Mouse (Mus musculus) C2C12 (cell line): Measurements from ENCODE around the gene Cd19. TPM values are rescaled to one million over a fixed set of nuclear protein-coding genes. Genes with fewer than 3 reads are reported as not detected.

Source experiments
- H3K27me3 ChIP-seq: one replicate; pipeline ENCODE4 v1.6.1; 2011; ENCODE audit not compliant: control insufficient read depth, insufficient read depth, insufficient read length
- H3K36me3 ChIP-seq: one replicate; pipeline ENCODE4 v1.6.1; 2011; ENCODE audit not compliant: control insufficient read depth, insufficient read depth
- H3K4me3 ChIP-seq: one replicate; pipeline ENCODE4 v1.5.1; 2011; ENCODE audit warnings: mild to moderate bottlenecking, control low read depth; ENCODE audit not compliant: poor library complexity, insufficient read depth, severe bottlenecking
- H3K79me2 ChIP-seq: one replicate; pipeline ENCODE4 v1.6.1; 2011; ENCODE audit not compliant: control insufficient read depth, insufficient read depth
- H3K79me3 ChIP-seq: one replicate; pipeline ENCODE4 v1.6.1; 2011; ENCODE audit warnings: low read depth, control low read depth
- H3ac ChIP-seq: one replicate; pipeline ENCODE3; 2011; ENCODE audit warnings: low read depth; ENCODE audit not compliant: control insufficient read depth, insufficient read length
- CEBPB ChIP-seq: IDR thresholded peaks from one replicate; pipeline ENCODE4 v1.6.1; 2011; ENCODE audit warnings: low read depth, mild to moderate bottlenecking, control low read depth, moderate library complexity
- CTCF ChIP-seq: IDR thresholded peaks from one replicate; pipeline ENCODE4 v1.5.1; 2011; ENCODE audit not compliant: control insufficient read depth, insufficient read depth, insufficient read length
- FOSL1 ChIP-seq: IDR thresholded peaks from one replicate; pipeline ENCODE4 v1.8.0; 2011; ENCODE audit warnings: mild to moderate bottlenecking, low read length; ENCODE audit not compliant: poor library complexity, insufficient read depth, severe bottlenecking
- MAX ChIP-seq: IDR thresholded peaks from one replicate; pipeline ENCODE4 v1.6.1; 2011; ENCODE audit warnings: mild to moderate bottlenecking, control low read depth
- MYOD1 ChIP-seq: IDR thresholded peaks from one replicate; pipeline ENCODE4 v1.6.1; 2011; ENCODE audit warnings: low read depth; ENCODE audit not compliant: control insufficient read depth, insufficient read length
- MYOG ChIP-seq: IDR thresholded peaks from one replicate; pipeline ENCODE4 v1.6.1; 2011; ENCODE audit not compliant: control insufficient read depth, insufficient read length; ENCODE audit errors: extremely low read depth
- USF1 ChIP-seq: IDR thresholded peaks from one replicate; pipeline ENCODE4 v1.6.1; 2011; ENCODE audit warnings: low read depth, mild to moderate bottlenecking, control low read depth, moderate library complexity
- polyA plus RNA-seq: library from polyadenylated mRNA; unstranded; fragments of >200 nt; fragmentation: generic; extraction: Trizol; gene quantifications from one replicate; pipeline ENCODE4 v1.2.1, GENCODE M21; 2012; ENCODE audit warnings: missing spikeins

Gene Cd19
- polyA plus RNA-seq, 1 experiment = not detected

- Histone ChIP-seq H3K36me3 (peaks cover 20% of the 10 kb centered on the region), H3ac (no peak overlapping the region), H3K79me2 (no peaks in the 10 kb centered on the region), H3K27me3 (no peaks in the 10 kb centered on the region), H3K4me3 (no peak overlapping the region), H3K79me3 (no peaks in the 10 kb centered on the region)
- TF ChIP-seq MAX (no peak), MYOG (no peak)
Observed at GRCm38 (mm10) chr7:126444536-126444935, 29.8 kb upstream of the Cd19 start.

GRCm38 (mm10) chr7:126443997-126444396 is 29.3 kb upstream of the Cd19 start:
- H3K27me3 ChIP-seq = no peaks in the 10 kb centered on the region
- no peak overlapping the region for H3K4me3 ChIP-seq
- TF ChIP-seq MYOD1 (no peak), CTCF (no peak), MAX (no peak), MYOG (no peak), CEBPB (no peak), FOSL1 (no peak), USF1 (no peak)
- no peak overlapping the region for H3ac ChIP-seq
- H3K79me2 ChIP-seq = no peaks in the 10 kb centered on the region
- no peaks in the 10 kb centered on the region for H3K79me3 ChIP-seq
- H3K36me3 ChIP-seq = peaks cover 20% of the 10 kb centered on the region

- H3ac ChIP-seq = no peak overlapping the region
- peaks cover 24% of the 10 kb centered on the region for H3K36me3 ChIP-seq
- no peaks in the 10 kb centered on the region for H3K27me3 ChIP-seq
- H3K79me3 ChIP-seq = no peaks in the 10 kb centered on the region
- TF ChIP-seq MAX = no peak
- TF ChIP-seq MYOG = no peak
- no peak for TF ChIP-seq CEBPB
- TF ChIP-seq USF1 = no peak
- no peak for TF ChIP-seq CTCF
- TF ChIP-seq MYOD1 = no peak
- TF ChIP-seq FOSL1 = no peak
- H3K79me2 ChIP-seq = no peaks in the 10 kb centered on the region
- no peak overlapping the region for H3K4me3 ChIP-seq
Observed at GRCm38 (mm10) chr7:126440134-126440533, 25.4 kb upstream of the Cd19 start.

GRCm38 (mm10) chr7:126436851-126437250 is 22.2 kb upstream of the Cd19 start:
- Histone ChIP-seq H3ac (no peak overlapping the region), H3K4me3 (no peak overlapping the region), H3K79me3 (no peaks in the 10 kb centered on the region), H3K27me3 (no peaks in the 10 kb centered on the region), H3K36me3 (peaks cover 18% of the 10 kb centered on the region), H3K79me2 (no peaks in the 10 kb centered on the region)
- TF ChIP-seq CTCF (peak; percentile 91), MYOD1 (no peak)

- Histone ChIP-seq H3K36me3 (peaks cover 25% of the 10 kb centered on the region), H3K4me3 (no peak overlapping the region), H3K27me3 (no peaks in the 10 kb centered on the region), H3K79me3 (no peaks in the 10 kb centered on the region), H3ac (no peak overlapping the region), H3K79me2 (no peaks in the 10 kb centered on the region)
- TF ChIP-seq MYOG = no peak
- TF ChIP-seq MAX = no peak
- TF ChIP-seq CEBPB = no peak
- no peak for TF ChIP-seq USF1
- TF ChIP-seq CTCF = no peak
- TF ChIP-seq FOSL1 = no peak
- TF ChIP-seq MYOD1 = no peak
Observed at GRCm38 (mm10) chr7:126435801-126436200, 21.1 kb upstream of the Cd19 start.

GRCm38 (mm10) chr7:126434726-126435125 is 20.0 kb upstream of the Cd19 start:
- TF ChIP-seq CTCF = no peak
- no peak for TF ChIP-seq CEBPB
- no peak for TF ChIP-seq MYOG
- TF ChIP-seq FOSL1 = no peak
- TF ChIP-seq MYOD1 = no peak
- TF ChIP-seq MAX = no peak
- no peak for TF ChIP-seq USF1
- no peaks in the 10 kb centered on the region for H3K79me3 ChIP-seq
- H3ac ChIP-seq = no peak overlapping the region
- no peak overlapping the region for H3K4me3 ChIP-seq
- peaks cover 25% of the 10 kb centered on the region for H3K36me3 ChIP-seq
- H3K79me2 ChIP-seq = no peaks in the 10 kb centered on the region
- H3K27me3 ChIP-seq = no peaks in the 10 kb centered on the region
